Mouse (Mus musculus) liver, embryonic 13.5 days (tissue): ENCODE measurements around the gene Ldb1. TPM values are rescaled to one million over a fixed set of nuclear protein-coding genes. Genes with fewer than 3 reads are reported as not detected.
A peak's percentile ranks its signal among the peaks of the same experiment; 100 is the strongest.

Experiments
- ATAC-seq: fragments of 200-750 bp; cut with Nextera tagmentation; 2 replicates; pipeline ENCODE4 v1.8.0; 2017; ENCODE audit warnings: low read depth, mild to moderate bottlenecking, moderate number of reproducible peaks, moderate library complexity
- DNase-seq: peaks from one replicate; pipeline ENCODE4 v3.0.0; 2022
- H3K27ac ChIP-seq: fragments of 300-500 bp; sonication (generic); 2 replicates; pipeline ENCODE4 v1.5.1; 2015; ENCODE audit warnings: moderate library complexity, mild to moderate bottlenecking, inconsistent platforms
- H3K27me3 ChIP-seq: fragments of 300-500 bp; sonication (generic); 2 replicates; pipeline ENCODE4 v1.6.1; 2015; ENCODE audit warnings: mild to moderate bottlenecking, inconsistent platforms
- H3K36me3 ChIP-seq: fragments of 300-500 bp; sonication (generic); 2 replicates; pipeline ENCODE4 v1.6.1; 2015; ENCODE audit warnings: mild to moderate bottlenecking, inconsistent platforms
- H3K4me1 ChIP-seq: fragments of 300-500 bp; sonication (generic); replicated peaks from 2 replicates; pipeline ENCODE4 v1.6.1; 2015; ENCODE audit warnings: inconsistent platforms
- H3K4me2 ChIP-seq: fragments of 300-500 bp; sonication (generic); 2 replicates; pipeline ENCODE4 v1.6.1; 2015; ENCODE audit warnings: inconsistent platforms, mild to moderate bottlenecking, moderate library complexity
- H3K4me3 ChIP-seq: fragments of 300-500 bp; sonication (generic); replicated peaks from 2 replicates; pipeline ENCODE4 v1.5.1; 2015; ENCODE audit warnings: mild to moderate bottlenecking, inconsistent platforms
- H3K9ac ChIP-seq: fragments of 300-500 bp; sonication (generic); 2 replicates; pipeline ENCODE4 v1.6.1; 2015; ENCODE audit warnings: mild to moderate bottlenecking, inconsistent platforms
- H3K9me3 ChIP-seq: fragments of 300-500 bp; sonication (generic); replicated peaks from 2 replicates; pipeline ENCODE4 v1.6.1; 2016; ENCODE audit warnings: inconsistent platforms
- WGBS: fragments of 180-500 bp; shearing (Covaris S2); methylation state at CpG from one replicate; pipeline ENCODE4 v1.1.7; 2015; ENCODE audit not compliant: insufficient replicate concordance; 5-methylcytosine and 5-hydroxymethylcytosine counted together
- polyA plus RNA-seq: library from polyadenylated mRNA; unstranded; fragments of >200 nt; fragmentation: Nextera tagmentation; extraction: Ambion mirVana; gene quantifications from 2 replicates; pipeline ENCODE4 v1.2.1, GENCODE M21; 2015

Ldb1 gene
- polyA plus RNA-seq, 1 experiment from 2014 or later: 34.9 TPM

DNA sequence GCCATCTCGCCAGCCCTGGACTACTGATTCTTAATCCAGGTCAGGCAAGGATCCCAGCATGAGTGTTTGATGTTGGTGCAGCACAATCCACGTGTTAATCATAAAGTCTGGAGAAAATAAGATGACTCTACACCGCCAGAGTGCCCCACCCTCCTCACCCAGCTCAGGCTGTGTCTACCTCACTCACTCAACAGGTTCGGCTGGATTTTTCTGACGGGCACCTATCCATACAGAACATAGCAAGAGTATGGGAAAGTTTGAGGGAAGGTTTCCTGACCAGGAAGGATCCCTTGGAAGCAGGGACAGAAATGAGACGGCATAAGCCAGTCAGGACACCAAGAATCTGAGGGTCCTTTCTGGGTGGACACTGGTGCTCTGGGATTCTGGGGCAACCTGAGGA is 20.1 kb downstream of the Ldb1 start:
- H3K9ac ChIP-seq: no peak overlapping the region
- WGBS: 68% methylated on average over 6 of the region's 6 CpGs
- H3K4me1 ChIP-seq: peaks cover 10% of the 10 kb centered on the region
- H3K36me3 ChIP-seq: no peaks in the 10 kb centered on the region
- H3K27me3 ChIP-seq: no peaks in the 10 kb centered on the region
- ATAC-seq: no peak
- no peak for DNase-seq
- no peak overlapping the region for H3K4me3 ChIP-seq
- H3K4me2 ChIP-seq: no peak overlapping the region
- no peaks in the 10 kb centered on the region for H3K9me3 ChIP-seq
- H3K27ac ChIP-seq: no peak overlapping the region

GRCm38 (mm10) chr19:46016023-46016422 is 29.0 kb downstream of the Ldb1 start:
- Histone ChIP-seq H3K9me3 (no peaks in the 10 kb centered on the region), H3K4me3 (no peak overlapping the region), H3K9ac (no peak overlapping the region), H3K27me3 (no peaks in the 10 kb centered on the region), H3K4me2 (no peak overlapping the region), H3K36me3 (no peaks in the 10 kb centered on the region), H3K27ac (no peak overlapping the region), H3K4me1 (no peaks in the 10 kb centered on the region)
- DNase-seq (no peak), ATAC-seq (no peak)
- WGBS: 75% methylated on average over 2 of the region's 2 CpGs

DNA sequence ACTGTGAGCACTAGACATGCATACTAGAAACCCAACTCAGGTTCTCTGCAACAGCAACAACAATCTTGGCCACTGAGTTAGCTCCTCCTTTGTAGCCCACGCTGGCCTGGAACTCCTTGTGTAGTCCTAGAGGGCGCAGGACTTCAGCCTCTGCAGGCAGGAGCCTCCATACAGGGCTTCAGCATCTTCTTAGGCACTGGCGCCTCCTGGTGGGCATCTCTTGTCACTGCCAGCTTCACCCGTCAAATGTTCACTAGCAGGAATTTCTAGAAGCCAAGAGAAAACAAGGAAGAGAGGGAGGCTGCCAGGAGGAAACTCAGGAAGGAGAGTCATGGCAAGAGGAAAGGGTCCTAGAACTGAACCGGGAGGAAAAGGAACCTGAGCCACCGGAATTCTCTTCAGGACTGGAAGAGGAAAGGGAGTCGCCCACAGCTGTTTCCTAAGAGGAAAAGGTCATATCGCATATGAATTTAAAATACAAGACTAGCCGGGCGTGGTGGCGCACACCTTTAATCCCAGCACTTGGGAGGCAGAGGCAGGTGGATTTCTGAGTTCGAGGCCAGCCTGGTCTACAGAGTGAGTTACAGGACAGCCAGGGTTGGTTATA is 30.3 kb downstream of the Ldb1 start:
- no peaks in the 10 kb centered on the region for H3K27me3 ChIP-seq
- no peak overlapping the region for H3K4me3 ChIP-seq
- no peak overlapping the region for H3K27ac ChIP-seq
- H3K9me3 ChIP-seq: no peaks in the 10 kb centered on the region
- ATAC-seq (peak; percentile 65), DNase-seq (peak; percentile 73)
- H3K4me2 ChIP-seq: no peak overlapping the region
- H3K9ac ChIP-seq: no peak overlapping the region
- no peaks in the 10 kb centered on the region for H3K4me1 ChIP-seq
- H3K36me3 ChIP-seq: no peaks in the 10 kb centered on the region
- WGBS: 15% methylated on average over 12 of the region's 12 CpGs

GRCm38 (mm10) chr19:46005680-46006079 is 39.3 kb downstream of the Ldb1 start:
- DNase-seq (no peak), ATAC-seq (no peak)
- Histone ChIP-seq H3K27me3 (peaks cover 6% of the 10 kb centered on the region; the same call in 1 of the 2 replicates), H3K4me3 (no peak overlapping the region), H3K27ac (no peak overlapping the region), H3K4me1 (peaks cover 32% of the 10 kb centered on the region), H3K9me3 (no peaks in the 10 kb centered on the region), H3K9ac (no peak overlapping the region), H3K4me2 (no peak overlapping the region), H3K36me3 (peaks cover 14% of the 10 kb centered on the region)
- WGBS: 75% methylated on average over 7 of the region's 7 CpGs

DNA sequence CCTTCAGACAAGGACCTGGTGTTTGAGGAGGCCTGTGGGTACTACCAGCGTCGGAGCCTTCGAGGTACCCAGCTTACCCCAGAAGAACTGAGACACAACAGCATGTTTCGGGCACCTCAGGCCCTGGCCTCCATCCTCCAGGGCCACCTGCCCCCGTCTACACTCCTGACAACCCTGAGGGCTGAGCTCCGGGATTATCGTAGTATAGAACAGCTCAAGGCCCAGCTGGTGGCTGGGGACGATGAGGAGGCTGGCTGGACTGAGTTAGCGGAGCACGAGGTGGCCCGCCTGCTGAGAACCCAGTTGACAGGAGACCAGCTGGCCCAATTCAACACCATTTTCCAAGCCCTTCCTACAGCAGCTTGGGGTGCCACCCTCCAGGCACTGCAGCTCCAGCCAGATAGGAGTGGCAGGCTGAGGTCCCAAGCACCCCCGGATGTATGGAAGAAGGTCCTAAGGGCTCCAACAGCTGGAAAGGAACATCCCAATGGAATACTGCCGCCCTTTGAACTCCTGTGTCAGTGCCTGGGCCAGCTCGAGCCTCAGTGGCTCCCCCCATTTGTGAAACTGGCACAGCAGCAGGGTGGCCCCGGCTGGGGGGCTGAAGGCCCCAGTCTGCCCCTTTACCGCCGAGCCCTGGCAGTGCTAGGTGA is 40.1 kb downstream of the Ldb1 start:
- H3K27me3 ChIP-seq: peaks cover 6% of the 10 kb centered on the region; the same call in 1 of the 2 replicates
- no peak overlapping the region for H3K27ac ChIP-seq
- peaks cover 14% of the 10 kb centered on the region for H3K36me3 ChIP-seq
- no peak overlapping the region for H3K4me3 ChIP-seq
- no peaks in the 10 kb centered on the region for H3K9me3 ChIP-seq
- no peak overlapping the region for H3K9ac ChIP-seq
- H3K4me2 ChIP-seq: no peak overlapping the region
- ATAC-seq (no peak), DNase-seq (no peak)
- H3K4me1 ChIP-seq: peaks cover 32% of the 10 kb centered on the region
- WGBS: 82% methylated on average over 17 of the region's 17 CpGs

GRCm38 (mm10) chr19:46003371-46004226 is 41.4 kb downstream of the Ldb1 start, which contains the start of gene Hps6:
Hps6 (plus strand) TSS chr19:46003508.
- peak; percentile 93 for ATAC-seq
- no peaks in the 10 kb centered on the region for H3K9me3 ChIP-seq
- H3K27ac ChIP-seq: peak within 1 kb of the TSS; percentile 31; the same call in 1 of the 2 replicates
- H3K9ac ChIP-seq: peak within 1 kb of the TSS; percentile 79
- H3K36me3 ChIP-seq: peaks cover 14% of the 10 kb centered on the region
- peaks cover 6% of the 10 kb centered on the region; the same call in 1 of the 2 replicates for H3K27me3 ChIP-seq
- H3K4me1 ChIP-seq: peaks cover 40% of the 10 kb centered on the region
- H3K4me2 ChIP-seq: peak within 1 kb of the TSS; percentile 97
- DNase-seq: peak; percentile 88
- WGBS: 1% methylated on average over 70 of the region's 70 CpGs
- peak within 1 kb of the TSS; percentile 70 for H3K4me3 ChIP-seq

DNA sequence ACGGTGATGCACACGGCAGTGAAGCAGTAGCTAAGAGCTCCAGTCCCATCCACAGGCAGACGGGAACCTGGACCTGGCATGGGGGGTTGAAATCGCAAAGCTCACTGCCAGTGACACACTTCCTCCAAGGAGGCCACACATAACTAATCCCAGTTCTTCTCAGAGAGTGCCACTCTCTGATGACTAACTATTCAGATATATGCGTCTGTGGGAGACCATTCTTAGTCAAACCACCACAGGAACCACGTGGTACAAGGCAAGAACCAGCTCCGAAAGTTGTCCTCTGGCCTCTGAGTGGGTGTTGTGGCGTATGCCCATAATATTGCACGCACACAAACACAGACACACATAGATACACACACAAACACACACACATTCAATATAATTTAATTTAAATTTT is 42.7 kb downstream of the Ldb1 start:
- H3K4me1 ChIP-seq: peaks cover 47% of the 10 kb centered on the region
- DNase-seq: no peak
- ATAC-seq: no peak
- H3K4me2 ChIP-seq: no peak overlapping the region
- no peaks in the 10 kb centered on the region for H3K9me3 ChIP-seq
- H3K9ac ChIP-seq: no peak overlapping the region
- peaks cover 6% of the 10 kb centered on the region; the same call in 1 of the 2 replicates for H3K27me3 ChIP-seq
- H3K27ac ChIP-seq: no peak overlapping the region
- peaks cover 12% of the 10 kb centered on the region for H3K36me3 ChIP-seq
- no peak overlapping the region for H3K4me3 ChIP-seq
- WGBS: 63% methylated on average over 9 of the region's 9 CpGs

GRCm38 (mm10) chr19:45999378-45999777 is 45.6 kb downstream of the Ldb1 start:
- Histone ChIP-seq H3K9ac (no peak overlapping the region), H3K27me3 (peaks cover 6% of the 10 kb centered on the region; the same call in 1 of the 2 replicates), H3K4me1 (peaks cover 37% of the 10 kb centered on the region), H3K36me3 (peaks cover 4% of the 10 kb centered on the region; the same call in 1 of the 2 replicates), H3K4me3 (no peak overlapping the region), H3K4me2 (peak overlapping the region; percentile 83; the same call in 1 of the 2 replicates), H3K9me3 (no peaks in the 10 kb centered on the region; the same call in 1 of the 2 replicates), H3K27ac (no peak overlapping the region)
- DNase-seq: no peak
- WGBS: 34% methylated on average over 1 of the region's 1 CpGs
- ATAC-seq: no peak

DNA sequence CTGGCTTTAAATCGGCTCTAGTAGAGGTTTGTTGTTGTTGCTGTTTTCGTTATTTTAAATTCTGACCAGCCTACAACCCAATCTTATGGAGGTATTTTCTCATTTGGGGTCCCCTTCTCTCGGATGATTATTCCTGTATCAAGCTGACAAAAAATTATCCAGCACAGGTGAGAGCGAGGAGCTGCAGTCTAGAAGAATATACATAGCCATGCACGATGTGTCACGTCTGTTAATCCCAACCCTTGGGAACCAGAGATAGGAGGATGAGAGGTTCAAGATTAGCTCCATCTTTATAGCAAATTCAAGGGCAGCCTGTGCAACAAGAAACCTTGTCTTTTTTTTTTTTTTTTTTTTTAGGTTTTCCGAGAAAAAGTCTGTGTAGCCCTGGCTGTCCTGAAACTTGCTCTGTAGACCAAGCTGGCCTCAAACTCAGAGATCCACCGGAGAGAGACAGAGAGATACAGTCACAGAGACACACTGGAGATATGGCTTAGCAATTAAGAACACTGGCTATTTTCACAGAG is 46.3 kb downstream of the Ldb1 start:
- Histone ChIP-seq H3K9ac (peak overlapping the region; percentile 81), H3K4me1 (peaks cover 30% of the 10 kb centered on the region), H3K27me3 (0 out of 2 replicates have a peak, but pooled peaks cover 3% of the 10 kb centered on the region), H3K27ac (no peak overlapping the region), H3K4me2 (peak overlapping the region; percentile 83), H3K9me3 (no peaks in the 10 kb centered on the region; the same call in 1 of the 2 replicates), H3K4me3 (peak overlapping the region; percentile 71), H3K36me3 (peaks cover 5% of the 10 kb centered on the region; the same call in 1 of the 2 replicates)
- WGBS: 9% methylated on average over 8 of the region's 8 CpGs
- no peak for ATAC-seq
- DNase-seq: no peak

DNA sequence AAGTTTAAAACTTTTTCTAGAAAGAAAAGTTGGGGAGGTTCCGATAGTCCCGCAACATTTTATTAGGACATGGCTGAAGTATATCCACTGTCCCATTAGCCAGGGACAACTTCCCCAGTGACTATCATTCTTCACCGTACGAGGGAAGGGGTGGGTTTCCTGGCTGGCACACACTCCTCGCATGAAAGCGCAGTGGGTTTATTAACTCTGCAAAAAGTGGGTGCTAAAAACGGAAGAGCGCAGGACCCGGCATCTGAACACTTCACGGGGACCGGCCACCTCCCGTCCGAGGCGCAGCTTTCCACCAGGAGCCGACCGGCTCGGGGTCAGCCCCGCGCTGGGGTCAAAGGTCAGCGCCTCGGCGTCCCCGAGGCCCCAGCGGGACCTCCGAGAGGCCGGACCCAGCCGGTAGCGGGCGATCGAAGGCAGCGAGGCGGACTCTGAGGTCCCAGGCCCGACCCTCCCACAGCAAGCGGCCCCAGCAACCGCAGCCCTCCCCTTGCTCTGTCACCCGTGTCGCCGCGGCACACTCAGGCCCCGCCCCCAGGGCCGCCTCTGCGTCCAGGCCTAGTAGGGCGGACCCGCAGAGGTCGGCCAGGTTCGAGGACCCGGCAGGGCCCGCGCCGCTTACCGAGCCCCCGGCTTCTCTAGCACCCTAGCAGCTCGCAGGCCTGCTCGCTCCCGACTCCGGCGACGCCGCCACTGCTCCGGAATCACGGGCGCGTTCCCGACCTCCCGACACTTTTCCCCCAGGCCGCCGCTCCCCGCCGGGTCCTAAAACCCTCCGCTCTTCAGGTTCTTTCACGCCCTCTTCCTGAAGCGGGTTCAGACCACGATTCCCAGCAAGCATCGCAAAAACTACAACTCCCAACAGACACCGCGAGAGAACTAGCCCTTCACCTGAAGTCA is 47.0 kb downstream of the Ldb1 start, which contains the start of gene Armh3:
Armh3 (minus strand) TSS at position 704 of the 909 bp plus-strand sequence.
- DNase-seq (peak; percentile 86), ATAC-seq (peak; percentile 95)
- 1% methylated on average over 76 of the region's 76 CpGs for WGBS
- Histone ChIP-seq H3K9me3 (no peaks in the 10 kb centered on the region; the same call in 1 of the 2 replicates), H3K9ac (peak within 1 kb of the TSS; percentile 81), H3K27ac (peak within 1 kb of the TSS; percentile 87), H3K4me1 (peaks cover 26% of the 10 kb centered on the region), H3K4me3 (peak within 1 kb of the TSS; percentile 71), H3K4me2 (peak within 1 kb of the TSS; percentile 83), H3K27me3 (0 out of 2 replicates have a peak, but pooled peaks cover 3% of the 10 kb centered on the region), H3K36me3 (peaks cover 5% of the 10 kb centered on the region; the same call in 1 of the 2 replicates)
